Mouse (Mus musculus) CH12F3 (cell line): ENCODE data around the gene Cd151.

Source experiments
- in situ Hi-C: fragments of 300-500 bp; cut with MboI; formaldehyde crosslinking; loops from 2 replicates; pipeline ENCODE4 v1.14.3; 2020; ENCODE audit warnings: low sequenced_read_pairs

Gene Cd151

GRCm38 (mm10) chr7:141457236-141457635 lies 10.0 kb upstream of the Cd151 start:
- in situ Hi-C loops, result no loop called here

DNA sequence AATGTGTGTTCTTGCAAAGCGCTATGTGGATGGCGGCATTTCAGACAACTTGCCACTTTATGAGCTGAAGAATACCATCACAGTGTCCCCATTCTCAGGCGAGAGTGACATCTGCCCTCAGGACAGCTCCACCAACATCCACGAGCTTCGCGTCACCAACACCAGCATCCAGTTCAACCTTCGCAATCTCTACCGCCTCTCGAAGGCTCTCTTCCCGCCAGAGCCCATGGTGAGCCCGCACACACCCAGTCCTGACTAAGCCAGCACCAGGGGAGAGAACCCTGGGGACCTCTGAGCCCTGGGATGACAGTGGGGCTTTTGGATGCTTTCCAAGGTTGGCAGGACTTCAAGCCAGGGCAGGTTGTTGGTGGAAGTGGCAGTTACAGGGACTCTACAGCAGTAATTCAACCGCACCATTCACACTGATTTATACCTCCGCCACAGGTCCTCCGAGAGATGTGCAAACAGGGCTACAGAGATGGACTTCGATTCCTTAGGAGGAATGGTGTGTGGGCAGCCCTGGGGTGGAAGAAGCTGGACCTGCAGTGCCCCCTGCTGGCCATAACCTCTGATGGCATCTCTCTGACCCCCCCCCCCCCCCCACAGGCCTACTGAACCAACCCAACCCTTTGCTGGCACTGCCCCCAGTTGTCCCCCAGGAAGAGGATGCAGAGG lies 9.1 kb upstream of the Cd151 start:
- in situ Hi-C loops, result no loop called here

- in situ Hi-C loops, result no loop called here
These were observed 8.5 kb upstream of the Cd151 start for GRCm38 (mm10) chr7:141458661-141459060.

DNA sequence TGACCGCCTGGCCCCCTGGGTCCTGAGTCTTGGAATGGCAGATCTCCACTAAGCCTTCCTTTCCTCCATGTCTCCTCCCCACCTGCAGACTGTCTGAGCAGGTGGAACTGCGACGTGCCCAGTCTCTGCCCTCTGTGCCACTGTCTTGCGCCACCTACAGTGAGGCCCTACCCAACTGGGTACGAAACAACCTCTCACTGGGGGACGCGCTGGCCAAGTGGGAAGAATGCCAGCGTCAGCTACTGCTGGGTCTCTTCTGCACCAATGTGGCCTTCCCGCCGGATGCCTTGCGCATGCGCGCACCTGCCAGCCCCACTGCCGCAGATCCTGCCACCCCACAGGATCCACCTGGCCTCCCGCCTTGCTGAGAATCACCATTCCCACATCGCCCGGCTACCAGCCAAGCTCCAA lies 7.9 kb upstream of the Cd151 start:
- in situ Hi-C loops, result no loop called here

- in situ Hi-C loops, result no loop called here
These were observed 7.2 kb upstream of the Cd151 start for GRCm38 (mm10) chr7:141460001-141460390.

DNA sequence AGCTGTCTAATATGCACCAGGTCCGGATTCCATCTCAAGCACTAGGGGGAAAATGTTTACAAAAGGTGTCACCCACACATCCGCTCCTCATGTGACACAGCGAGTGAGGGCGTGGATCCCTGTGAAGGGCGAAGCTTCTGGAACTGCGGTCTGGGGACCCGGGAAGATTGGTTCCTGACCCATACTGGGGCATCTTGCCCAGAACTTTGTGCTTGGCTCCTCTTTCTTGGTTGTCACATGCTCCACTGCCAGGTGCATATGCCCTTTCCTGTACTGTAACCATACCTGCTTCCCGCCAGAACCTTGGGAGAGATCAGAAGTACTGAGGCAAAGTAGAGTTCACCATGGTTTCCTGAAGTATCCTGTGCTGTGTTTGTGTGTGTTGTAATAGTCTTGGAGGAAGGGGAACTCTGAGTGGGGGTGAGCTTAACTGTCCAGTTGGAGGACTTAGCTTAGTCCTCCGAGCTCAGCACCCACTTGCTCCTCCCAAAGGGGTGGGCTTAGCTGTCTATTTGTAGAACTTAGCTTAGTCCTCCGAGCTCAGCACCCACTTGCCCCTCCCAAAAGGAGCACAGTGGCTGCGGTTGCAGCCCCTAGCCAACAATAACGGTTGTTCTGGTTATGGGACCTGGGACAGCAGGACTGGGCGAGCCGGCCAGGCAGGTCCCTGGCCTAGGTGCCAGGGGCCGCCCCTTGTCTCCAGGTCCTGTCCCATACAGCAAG lies 6.6 kb upstream of the Cd151 start, which contains the start of gene Cracr2b:
TSS of gene Cracr2b (plus strand) at position 704 of the 723 bp plus-strand sequence.
- in situ Hi-C loops, result no loop called here

GRCm38 (mm10) chr7:141461521-141462332 lies 5.5 kb upstream of the Cd151 start:
- in situ Hi-C loops, result no loop called here

- in situ Hi-C loops, result no loop called here
These were observed 4.8 kb upstream of the Cd151 start for GRCm38 (mm10) chr7:141462333-141462821.

GRCm38 (mm10) chr7:141463824-141464602 lies 3.2 kb upstream of the Cd151 start:
- in situ Hi-C loops, result no loop called here

DNA sequence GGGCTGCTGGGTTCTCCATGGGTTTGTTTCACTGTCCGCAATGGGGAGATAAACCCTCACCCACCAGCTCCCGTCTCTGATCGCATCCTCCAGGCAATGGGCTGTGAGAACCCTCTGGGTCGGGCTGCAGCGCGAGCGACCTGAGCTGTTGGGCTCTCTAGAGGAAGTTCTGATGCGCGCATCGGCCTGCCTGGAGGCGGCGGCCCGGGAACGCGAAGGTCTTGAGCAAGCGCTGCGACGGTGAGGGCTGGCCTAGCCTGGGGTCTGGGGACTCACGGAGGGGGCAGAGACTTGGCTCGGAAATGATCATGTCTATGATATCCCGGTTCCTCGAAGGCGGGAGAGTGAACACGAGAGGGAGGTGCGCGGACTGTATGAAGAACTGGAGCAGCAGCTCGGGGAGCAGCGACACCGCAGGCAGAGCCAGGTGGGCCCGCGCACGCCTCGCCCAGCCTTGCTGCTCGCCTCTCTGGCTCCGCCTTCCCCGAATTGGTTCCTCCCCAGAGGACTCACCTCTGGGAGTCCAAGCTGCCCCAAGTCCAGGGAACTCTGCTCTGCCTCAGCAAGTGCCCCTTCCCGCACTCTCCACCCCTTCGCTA lies 2.5 kb upstream of the Cd151 start:
- in situ Hi-C loops, result no loop called here

GRCm38 (mm10) chr7:141465388-141466044 lies 1.7 kb upstream of the Cd151 start:
- in situ Hi-C loops, result no loop called here

- in situ Hi-C loops, result no loop called here
These were observed 1.2 kb upstream of the Cd151 start for GRCm38 (mm10) chr7:141466045-141466394.

DNA sequence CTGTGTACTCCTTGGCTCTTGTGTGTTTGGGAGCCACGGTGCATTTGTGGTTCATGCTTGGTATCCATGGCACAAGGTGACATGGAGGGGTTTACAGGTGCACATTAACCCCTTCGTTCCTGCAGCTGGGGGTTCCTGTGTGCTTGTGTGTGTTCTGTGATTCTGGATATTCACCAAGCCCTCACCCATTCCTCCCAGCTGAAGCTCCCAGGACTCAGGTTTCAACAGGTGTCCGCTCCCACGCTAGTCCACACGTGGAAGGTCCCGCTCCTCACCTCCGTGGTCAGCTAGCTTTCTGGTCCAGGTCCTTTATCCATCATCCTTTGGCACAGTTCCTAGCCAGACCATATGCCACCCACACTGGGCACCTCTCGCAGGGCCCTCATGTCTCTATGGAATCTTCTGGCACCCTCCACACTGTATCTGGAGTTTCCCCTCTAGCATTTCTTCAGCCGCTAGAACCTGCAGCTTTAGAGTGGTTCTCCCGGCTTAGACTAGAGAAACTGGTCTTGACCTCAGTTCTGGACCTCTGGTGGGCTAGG lies 514 bp upstream of the Cd151 start:
- in situ Hi-C loops, result no loop called here

- in situ Hi-C loops, result no loop called here
These were observed 951 bp downstream of the Cd151 start for GRCm38 (mm10) chr7:141468164-141468521.

DNA sequence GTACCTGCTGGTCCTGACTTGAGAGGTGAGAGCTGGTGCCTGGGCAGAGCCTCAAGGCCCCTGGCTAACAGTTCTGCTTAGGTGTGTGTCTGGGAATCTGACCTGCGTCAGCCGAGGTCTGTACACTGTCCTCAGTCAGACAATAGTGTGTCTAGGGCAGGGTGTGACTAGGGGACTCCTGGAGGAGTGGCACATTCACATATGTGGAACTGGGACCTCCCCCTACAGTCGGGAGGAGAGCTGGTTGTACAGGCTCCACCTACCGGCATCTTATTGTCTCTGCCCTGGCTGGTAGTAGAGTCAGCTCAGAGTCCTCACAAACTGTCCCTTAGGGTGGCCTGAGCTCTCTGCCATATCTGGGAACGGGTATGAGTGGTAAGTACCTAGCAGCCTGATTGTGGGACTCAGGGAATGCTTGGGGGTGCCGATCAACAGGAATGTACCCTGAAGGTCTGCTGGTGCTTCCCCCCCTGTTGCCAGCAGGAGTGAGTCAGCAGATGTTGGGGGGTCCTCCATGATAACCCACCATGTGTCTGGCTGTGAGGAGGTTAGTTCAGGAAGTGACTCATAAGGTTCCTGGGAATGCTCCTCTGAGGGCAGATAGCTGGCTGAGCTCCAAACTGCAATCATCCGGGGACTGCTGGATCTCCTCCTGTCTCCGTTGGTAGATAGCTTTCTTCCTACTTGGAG lies 1.5 kb downstream of the Cd151 start:
- in situ Hi-C loops, result no loop called here

DNA sequence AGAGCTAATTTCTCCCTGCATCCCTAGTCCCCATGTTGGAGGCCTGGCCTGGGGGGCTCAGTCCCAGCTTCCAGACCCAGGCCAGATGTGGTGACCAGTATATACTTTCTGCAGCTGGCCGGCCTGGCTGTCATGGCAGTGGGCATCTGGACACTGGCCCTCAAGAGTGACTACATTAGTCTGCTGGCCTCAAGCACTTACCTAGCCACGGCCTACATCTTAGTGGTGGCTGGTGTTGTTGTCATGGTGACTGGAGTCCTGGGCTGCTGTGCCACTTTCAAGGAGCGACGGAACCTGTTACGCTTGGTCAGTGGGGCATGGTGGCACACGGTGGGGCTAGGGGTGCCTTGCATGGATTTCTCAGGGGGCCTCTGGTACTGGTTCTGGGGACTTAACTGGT lies 2.2 kb downstream of the Cd151 start:
- in situ Hi-C loops, result no loop called here

- in situ Hi-C loops, result no loop called here
These were observed 2.9 kb downstream of the Cd151 start for GRCm38 (mm10) chr7:141469901-141470636.

GRCm38 (mm10) chr7:141470637-141470944 lies 3.4 kb downstream of the Cd151 start:
- in situ Hi-C loops, result no loop called here

DNA sequence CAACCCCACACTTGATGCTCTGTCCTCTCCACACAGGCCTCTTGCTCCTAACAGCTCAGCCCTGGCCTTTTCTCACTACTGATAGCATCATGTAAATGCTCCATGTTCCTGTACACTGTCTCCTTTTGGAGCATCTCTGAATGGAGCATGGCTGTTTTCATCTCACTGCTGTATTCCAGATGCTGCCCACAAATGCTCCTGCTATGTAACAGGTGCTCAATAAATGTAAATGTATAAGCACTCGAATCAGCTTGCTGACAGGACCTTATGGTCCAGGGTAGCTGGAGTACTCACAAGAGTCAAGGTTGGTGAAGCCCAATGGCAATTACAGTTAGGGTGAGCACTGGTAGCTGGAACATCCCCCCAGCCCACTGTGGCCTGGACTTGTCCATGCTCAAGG lies 4.0 kb downstream of the Cd151 start:
- in situ Hi-C loops, result no loop called here
